Mouse (Mus musculus) kidney, adult 18-20 months (tissue): ENCODE measurements around the gene Copg2.

ENCODE experiments used
- DNase-seq: peaks from one replicate; pipeline ENCODE4 v3.0.0; 2021

Copg2 gene

DNA sequence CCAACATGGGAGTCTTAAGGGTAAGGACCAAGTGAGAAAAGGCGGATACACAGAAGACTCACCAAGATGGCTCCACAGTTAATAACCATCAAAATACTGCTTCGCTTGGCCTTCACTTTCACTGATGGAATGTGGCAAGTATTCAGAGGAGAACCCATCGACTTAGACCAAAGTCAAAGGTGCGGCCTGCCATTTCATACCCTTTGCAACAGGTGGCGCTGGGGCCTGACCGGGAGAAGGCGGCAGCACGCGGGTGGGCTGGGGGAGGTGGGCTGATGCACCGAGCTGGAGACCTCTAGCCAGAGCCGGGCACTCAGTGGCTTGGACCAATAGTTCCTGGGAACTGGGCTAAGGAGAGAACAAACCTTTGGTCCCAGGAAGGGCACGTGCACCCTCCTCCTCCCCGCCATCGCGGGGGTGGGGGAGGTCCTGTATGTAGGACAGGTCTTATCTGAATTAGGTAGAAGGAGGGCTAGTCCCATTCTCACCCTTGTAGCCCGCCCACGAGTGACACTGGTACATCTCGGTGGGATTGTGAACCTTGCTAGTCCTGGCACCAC, 163.9 kb downstream of the Copg2 start:
- no peak for DNase-seq

DNA sequence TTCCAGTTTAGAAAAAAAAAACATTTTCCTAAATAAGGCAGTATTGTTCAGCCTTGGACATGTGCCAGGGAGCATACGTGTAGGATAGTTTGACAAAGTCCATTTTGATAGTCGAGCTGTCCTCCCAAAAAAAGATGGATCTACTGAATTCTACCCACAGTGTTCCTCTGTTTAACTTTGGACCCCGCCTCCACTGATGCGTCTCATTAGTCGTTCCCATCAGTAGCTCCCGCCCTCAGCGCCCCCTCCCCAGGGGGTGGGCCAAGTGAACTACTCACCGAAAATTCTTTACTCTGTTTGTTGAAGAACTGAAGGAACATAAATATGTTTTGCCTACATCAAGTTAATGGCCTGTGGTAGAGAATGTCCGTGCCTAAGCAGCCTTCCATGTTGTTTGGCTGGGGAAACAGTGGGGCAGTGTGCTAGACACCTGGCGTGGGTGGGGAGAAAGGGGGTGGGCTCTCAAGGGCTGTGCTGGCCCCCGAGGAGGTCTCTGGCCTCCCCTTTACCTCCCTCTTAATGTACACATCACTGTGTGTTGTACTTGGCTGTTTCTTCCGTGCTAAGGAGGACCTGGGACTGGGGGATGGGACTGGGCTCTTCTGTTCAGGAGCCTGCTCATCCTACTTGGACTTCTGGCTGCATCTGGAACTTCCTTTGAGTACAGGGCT, 166.2 kb downstream of the Copg2 start:
- DNase-seq, result no peak

DNA sequence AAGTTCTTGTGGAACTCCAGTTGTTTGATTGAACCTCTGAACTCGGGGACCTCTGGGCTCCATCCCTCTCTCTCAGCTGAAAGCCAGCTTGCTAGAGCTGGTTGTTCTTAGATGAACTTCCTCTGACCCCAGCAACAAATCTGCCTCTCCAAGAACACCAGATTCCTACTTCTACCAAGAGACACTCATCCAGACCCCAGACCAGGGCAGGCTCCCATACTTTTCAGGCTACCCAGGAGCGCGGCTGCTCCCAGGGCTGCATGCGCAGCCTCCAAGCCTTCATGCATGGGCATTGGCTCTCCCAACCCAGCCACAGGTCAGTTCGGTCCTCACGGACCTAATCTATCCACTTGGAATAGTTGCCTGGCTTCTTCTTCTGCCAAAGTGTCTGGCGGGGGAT, 173.3 kb downstream of the Copg2 start, which contains the start of gene Mest:
Gene Mest (plus strand): TSS at position 217 of the 400 bp plus-strand sequence.
- no peak for DNase-seq

DNA sequence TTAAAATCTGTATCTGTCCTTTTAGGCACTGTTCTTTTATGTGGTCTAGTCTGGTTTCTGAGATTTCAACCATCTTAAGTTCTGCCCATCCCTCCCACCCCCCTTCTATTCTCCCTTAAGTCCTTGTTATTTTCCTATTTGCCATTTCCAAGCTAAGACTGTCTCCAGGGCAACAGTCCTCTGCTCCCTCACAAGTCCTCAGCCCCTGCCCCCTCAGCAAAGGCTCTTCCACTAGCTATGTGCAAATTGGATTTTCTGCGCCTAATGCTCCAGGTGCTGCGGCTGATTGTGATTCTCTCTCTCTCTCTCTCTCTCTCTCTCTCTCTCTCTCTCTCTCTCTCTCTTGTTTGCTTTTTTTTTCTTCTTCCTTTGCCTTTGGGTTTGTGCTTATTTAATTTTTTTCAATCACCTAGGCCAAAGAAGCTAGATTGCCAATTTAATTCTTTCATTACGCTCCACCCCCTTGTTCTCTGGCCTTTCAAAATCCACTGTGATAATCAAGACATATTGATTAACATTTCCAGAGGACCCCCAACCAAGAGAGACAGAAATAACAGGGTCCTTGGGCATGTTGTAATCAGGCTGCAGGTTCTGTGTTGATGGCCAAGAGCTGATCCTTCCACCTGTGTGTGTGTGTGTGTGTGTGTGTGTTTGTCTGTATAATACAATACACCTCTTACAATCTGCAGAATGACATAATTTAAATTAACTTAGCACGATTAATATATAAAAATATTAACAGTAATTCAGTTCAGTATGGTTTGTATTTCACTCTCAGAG, 174.0 kb downstream of the Copg2 start:
- no peak for DNase-seq

DNA sequence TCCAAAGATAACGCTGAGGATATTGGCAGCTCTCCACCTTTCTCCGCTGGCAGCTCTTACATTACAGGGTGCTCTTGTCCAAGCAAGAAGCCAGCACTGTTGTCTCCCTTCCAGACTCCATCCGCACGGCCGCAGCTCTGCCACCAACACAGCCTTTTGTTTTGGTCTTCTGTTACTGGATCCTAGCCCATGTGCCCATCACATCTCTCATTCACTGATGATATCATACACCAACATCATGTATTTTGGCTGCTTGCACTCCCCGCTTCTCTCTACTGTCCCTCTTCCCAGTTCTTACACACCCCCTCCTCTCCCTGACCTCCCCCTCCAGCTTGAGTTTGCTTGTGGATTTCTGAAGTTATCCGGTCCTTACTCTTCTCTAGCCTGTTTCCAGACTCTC, 179.8 kb downstream of the Copg2 start:
- no peak for DNase-seq

DNA sequence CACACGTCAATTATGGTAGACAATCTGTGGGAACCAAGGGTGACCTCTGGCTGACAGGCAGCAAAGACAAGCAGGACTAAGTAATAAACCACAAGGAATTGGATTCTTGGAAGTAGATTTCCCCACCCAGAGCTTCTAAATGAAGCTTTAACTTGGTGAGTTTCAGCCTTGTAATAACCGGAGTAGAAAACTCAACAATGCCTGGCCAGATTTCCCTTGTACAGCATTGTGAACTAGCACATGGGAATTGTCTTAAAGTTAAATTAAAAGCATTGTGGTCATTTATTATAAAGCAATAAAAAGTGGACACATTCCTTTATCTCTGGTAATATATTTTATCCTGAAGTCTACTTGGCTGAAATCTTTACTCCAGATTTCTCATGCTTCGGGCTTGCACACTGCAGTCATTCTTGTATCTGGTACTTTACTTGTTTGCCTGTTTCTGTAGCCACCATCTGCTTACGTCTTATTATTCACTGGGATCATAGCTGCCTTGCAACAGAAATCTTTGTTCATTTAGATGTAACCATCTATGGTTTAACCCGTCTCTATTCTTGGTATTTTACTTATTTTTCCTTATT, 181.6 kb downstream of the Copg2 start:
- DNase-seq, result no peak

DNA sequence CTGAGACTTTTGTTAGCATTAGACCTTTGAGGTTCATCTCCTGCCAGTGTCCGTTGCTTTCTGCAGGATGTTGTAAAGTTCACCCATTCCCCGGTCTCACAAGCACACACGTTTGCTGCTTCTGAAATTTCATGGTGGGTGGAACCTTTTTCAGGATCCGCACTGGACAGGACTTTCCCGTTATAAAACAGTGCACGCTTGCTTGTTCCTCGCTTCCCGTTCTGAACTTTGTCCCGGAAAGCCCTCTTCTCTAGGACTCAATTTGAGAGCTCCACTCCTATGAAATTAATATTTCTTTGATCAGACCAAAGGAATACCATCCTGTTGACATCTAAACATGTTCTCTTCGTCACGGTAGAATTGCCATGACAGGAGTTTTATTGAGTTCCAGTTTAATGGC, 182.7 kb downstream of the Copg2 start:
- no peak for DNase-seq

DNA sequence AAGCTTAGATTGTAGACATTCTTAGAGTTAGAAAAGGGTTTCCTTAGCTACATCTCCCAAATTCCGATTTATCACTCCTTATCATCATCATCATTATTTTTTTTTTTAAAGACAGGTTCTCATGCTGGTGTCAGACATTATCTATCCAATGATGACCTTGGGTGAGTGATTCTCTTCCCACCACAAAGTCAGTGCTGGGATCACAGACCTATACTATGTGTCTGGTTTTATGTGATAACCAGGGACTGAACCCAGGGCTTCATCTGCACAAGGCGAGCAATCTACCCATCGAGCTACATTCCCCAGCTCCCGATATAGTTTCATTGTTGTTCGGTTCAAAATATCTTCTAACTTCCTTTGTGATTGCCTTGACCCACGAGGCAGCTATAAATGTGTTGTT, 183.1 kb downstream of the Copg2 start:
- DNase-seq, result no peak

DNA sequence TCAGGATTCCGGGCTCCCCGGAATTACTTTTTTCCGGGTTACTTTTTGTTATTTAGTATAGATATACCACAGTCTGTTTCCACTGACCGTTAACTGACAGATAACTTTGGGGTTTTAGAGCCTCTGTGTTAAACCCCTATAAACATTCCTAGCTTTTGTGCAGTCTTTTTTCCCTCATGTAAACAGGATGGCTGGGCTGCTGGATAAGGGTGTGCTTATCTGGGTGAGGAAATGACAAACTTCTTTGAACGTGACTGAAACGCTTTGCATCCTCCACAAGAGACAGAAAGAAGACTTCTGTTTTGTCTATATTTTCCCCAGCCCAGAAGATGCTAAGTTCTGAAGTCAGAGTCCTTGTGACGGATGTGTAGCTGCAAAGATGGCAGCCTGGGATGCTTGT, 184.1 kb downstream of the Copg2 start:
- DNase-seq, result no peak

DNA sequence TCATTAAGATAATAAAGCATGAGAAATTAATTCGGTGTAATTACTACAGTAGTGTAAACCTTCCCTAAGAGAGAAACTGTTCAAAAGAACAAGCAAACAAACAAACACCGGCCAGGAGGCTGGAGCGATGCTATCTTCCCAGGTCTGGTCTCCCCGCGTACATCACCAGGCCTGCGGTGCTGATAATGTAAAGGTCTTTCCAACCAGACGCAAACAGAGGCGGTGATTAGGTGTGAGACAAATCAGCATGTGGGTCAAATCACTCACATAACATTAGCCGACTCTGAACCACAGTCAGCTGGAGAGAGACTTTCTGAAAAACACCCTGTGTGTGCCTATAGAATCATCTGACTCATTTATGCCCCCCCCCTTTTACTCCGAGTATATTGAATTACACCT, 185.2 kb downstream of the Copg2 start:
- no peak for DNase-seq

DNA sequence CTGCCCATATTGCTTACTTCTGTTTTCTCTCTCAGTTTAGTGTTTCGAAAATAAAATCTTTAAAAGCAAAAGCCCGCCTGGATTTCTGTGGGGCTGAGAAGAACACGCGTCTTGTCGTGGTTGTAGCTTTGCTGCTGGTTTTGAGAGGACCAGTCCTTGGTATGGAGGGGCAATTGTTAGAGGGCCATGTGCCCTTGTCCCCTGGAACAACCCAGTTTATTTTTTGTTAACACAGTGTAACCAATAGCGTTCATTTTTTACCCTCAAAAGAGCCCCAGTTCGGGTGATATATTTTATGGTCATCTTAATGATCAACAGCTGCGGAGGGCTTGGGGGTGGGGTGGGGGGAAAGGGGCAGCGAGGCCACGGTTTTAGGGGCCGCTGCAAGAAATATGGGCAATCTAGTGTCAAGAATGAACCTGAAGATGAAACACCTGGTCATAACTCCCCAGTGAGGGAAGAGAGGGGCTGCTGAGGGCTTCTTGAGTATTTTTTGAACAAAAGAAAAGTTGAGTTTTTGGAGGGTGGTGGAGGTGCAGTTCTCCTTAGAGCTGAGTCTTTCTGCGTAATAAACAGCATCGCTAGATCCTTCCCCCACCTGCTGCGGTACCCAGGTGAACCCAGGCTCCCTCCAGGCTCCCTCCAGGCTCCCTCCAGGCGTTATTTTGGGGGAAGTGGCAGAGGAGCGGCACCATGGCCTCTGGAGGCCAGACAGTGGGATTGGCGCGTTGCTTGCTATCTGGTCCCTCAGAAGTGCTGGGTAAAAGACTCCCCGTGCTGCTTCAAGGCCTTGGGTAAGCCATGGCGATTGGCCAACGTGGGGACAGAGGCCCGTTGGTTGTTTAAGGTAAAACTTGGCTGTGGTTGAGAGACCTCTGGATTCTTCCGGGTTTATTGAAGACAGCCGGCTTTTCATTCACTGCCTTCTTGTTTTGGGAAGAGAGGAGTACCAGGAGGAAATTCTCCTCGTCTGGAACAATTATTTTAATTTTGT, 185.9 kb downstream of the Copg2 start:
- DNase-seq, result no peak

DNA sequence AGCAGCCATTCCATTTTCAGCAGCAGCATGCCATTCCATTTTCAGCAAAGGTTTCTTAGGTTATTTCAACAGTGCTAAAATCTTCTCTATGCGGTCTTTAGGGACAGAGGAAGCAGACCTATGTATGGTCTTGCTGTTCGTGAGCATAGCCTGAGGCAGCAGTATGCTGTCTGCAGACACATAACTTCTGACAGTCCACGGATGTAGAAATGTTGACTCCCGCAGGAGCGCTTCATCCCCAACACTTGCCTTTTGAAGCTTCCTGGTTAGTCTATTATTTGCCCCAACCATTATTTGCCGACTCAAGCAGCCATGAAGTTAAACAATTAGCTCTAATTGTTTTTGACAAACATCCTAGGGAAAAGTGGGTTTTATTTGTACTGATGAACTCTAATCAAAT, 187.5 kb downstream of the Copg2 start:
- DNase-seq, result no peak

DNA sequence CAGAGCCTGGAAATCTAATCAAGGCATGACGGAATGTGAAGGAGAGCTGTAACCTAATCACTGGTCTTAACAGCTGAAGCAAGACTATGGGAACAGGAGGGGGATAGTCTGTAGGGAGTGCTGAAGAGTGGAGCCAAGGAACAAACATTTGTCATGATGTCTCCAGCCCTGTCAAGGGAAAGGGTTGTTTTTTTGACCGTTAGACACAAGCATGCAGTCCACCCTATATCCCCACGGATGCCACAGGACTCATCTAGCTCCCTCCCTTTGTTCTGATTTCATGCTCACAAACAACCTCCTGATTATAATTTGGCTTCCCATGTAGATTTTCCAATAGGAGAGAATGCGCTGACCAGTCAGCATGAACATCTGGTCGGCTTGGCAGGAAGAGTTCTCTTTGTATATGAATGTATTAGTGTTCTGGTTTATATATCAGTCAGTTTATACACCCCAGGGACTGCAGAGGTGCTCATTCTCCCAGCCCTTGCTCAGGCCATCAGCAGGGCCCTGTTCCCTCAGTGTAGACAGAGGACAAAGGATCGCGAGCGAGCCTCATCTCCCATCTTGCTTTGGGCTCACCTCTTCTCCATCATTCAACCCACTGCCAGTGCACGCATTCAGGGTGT, 192.5 kb downstream of the Copg2 start:
- no peak for DNase-seq

DNA sequence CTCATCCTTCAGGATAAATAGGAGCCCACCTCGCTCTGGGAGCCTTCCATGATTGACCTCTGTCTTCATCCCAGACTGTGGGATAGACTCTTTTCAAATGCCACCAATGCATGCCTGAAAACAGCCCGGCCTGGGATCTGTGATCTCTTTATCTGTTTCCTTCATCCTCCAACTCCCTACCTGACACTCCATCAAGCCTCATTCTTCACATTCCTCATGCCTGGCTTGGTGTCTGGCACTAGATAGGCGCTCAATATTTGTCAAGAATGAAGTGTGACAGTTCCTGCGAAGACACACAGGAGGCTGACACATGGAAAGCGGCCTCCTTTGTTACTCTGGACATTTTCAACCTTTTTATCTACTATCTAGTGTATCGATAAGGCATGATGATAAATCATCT, 193.1 kb downstream of the Copg2 start:
- DNase-seq, result no peak

DNA sequence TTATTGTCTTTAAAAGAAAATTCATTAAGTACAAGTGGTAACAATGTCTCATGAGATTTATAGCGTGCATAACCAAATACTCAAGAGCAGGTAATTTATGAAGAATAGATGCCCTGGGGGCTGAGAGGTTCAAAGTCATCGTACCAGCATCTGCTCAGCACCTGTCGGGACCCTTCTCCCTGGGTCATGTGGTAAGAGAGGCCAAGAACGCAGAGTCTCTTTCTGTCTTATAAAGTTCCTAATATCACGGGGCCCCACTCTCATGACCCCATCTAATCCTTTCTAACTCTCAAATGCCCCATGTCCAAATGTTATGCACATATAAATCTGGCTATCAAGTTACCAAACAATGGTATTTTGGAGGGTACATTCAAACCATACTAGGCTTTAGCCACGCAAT, 193.7 kb downstream of the Copg2 start:
- DNase-seq, result no peak

DNA sequence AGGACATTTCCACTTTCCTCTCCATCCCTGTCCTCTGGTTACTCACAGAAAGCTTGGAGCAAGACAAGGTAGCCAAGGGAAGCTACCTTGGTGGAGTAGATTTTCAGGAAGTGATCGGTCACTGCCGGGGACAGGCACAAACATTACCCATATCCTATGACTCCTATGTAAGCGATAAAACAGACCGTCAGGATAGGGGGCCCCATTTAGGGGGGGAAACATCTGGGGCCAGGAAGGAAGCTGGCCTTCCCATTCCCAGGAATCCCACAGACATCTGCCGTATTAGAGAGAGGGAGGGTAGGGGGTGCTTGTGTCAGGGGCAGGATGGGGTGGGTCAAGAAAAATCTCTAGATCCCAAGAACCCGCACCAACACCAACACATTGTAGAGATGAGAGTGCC, 196.4 kb downstream of the Copg2 start:
- DNase-seq, result no peak

DNA sequence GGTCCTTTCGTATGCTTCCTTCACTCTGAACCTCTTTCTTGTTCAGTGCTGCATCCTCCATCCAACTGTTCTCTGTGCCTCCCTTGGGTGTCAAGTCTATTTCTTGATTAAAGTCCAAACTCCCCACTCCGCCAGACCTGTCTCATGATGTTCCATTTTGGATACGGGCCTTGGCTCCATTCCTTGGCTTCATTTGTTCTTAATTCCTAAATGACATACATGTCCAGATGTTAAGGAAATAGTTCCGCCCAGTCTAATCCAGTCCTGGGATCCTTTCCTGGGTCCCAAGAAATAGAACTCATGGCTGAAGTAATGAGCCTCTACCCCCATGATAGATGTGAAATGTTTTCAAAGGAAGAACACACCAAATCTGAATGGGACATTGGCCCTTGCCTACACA, 198.6 kb downstream of the Copg2 start:
- DNase-seq, result no peak
